Mouse (Mus musculus) neural tube, embryonic 15.5 days (tissue): Measurements from ENCODE around the gene Sbno2. TPM values are rescaled to one million over a fixed set of nuclear protein-coding genes. Genes with fewer than 3 reads are reported as not detected.
A peak's percentile ranks its signal among the peaks of the same experiment; 100 is the strongest.

Experiments
- ATAC-seq: fragments of 200-750 bp; cut with Nextera tagmentation; 2 replicates; pipeline ENCODE4 v1.8.0; 2017; ENCODE audit warnings: mild to moderate bottlenecking, moderate TSS enrichment, moderate library complexity; ENCODE audit not compliant: low FRiP score
- H3K27ac ChIP-seq: fragments of 300-500 bp; sonication (generic); replicated peaks from 2 replicates; pipeline ENCODE4 v1.5.1; 2015; ENCODE audit warnings: mild to moderate bottlenecking, inconsistent platforms
- H3K27me3 ChIP-seq: fragments of 300-500 bp; sonication (generic); replicated peaks from 2 replicates; pipeline ENCODE4 v1.6.1; 2015; ENCODE audit warnings: inconsistent platforms
- H3K36me3 ChIP-seq: fragments of 300-500 bp; sonication (generic); 2 replicates; pipeline ENCODE4 v1.6.1; 2015; ENCODE audit warnings: inconsistent platforms
- H3K4me1 ChIP-seq: fragments of 300-500 bp; sonication (generic); 2 replicates; pipeline ENCODE4 v1.6.1; 2015; ENCODE audit warnings: inconsistent platforms
- H3K4me2 ChIP-seq: fragments of 300-500 bp; sonication (generic); 2 replicates; pipeline ENCODE4 v1.6.1; 2015; ENCODE audit warnings: inconsistent platforms, mild to moderate bottlenecking, moderate library complexity
- H3K4me3 ChIP-seq: fragments of 300-500 bp; sonication (generic); replicated peaks from 2 replicates; pipeline ENCODE4 v1.5.1; 2015; ENCODE audit warnings: mild to moderate bottlenecking, inconsistent platforms
- H3K9ac ChIP-seq: fragments of 300-500 bp; sonication (generic); replicated peaks from 2 replicates; pipeline ENCODE4 v1.6.1; 2015; ENCODE audit warnings: mild to moderate bottlenecking, inconsistent platforms
- H3K9me3 ChIP-seq: fragments of 300-500 bp; sonication (generic); replicated peaks from 2 replicates; pipeline ENCODE4 v1.6.1; 2016; ENCODE audit warnings: inconsistent platforms
- WGBS: fragments of 180-500 bp; shearing (Covaris S2); methylation state at CpG from one replicate; pipeline ENCODE4 v1.1.7; 2015; ENCODE audit warnings: mixed read lengths; 5-methylcytosine and 5-hydroxymethylcytosine counted together
- polyA plus RNA-seq: library from polyadenylated mRNA; unstranded; fragments of >200 nt; fragmentation: Nextera tagmentation; extraction: Ambion mirVana; gene quantifications from 2 replicates; pipeline ENCODE4 v1.2.1, GENCODE M21; 2015

The Sbno2 gene
- polyA plus RNA-seq, 1 experiment from 2014 or later: 11.7 TPM

- no peak overlapping the region for H3K4me2 ChIP-seq
- WGBS: 76% methylated on average over 3 of the region's 3 CpGs
- H3K27me3 ChIP-seq: no peaks in the 10 kb centered on the region
- ATAC-seq: no peak
- H3K4me3 ChIP-seq: no peak overlapping the region
- H3K36me3 ChIP-seq: peaks cover 59% of the 10 kb centered on the region
- H3K27ac ChIP-seq: no peak overlapping the region
- 0 out of 2 replicates have a peak, but pooled peaks cover 3% of the 10 kb centered on the region for H3K4me1 ChIP-seq
- no peaks in the 10 kb centered on the region for H3K9me3 ChIP-seq
- H3K9ac ChIP-seq: no peak overlapping the region
Measured at GRCm38 (mm10) chr10:80081075-80081474, 24.3 kb downstream of the Sbno2 start.

- no peaks in the 10 kb centered on the region for H3K27me3 ChIP-seq
- H3K36me3 ChIP-seq: peaks cover 59% of the 10 kb centered on the region
- no peak overlapping the region for H3K4me3 ChIP-seq
- WGBS: 88% methylated on average over 16 of the region's 16 CpGs
- peaks cover 7% of the 10 kb centered on the region; the same call in 1 of the 2 replicates for H3K4me1 ChIP-seq
- no peak for ATAC-seq
- no peak overlapping the region for H3K27ac ChIP-seq
- no peak overlapping the region for H3K9ac ChIP-seq
- H3K9me3 ChIP-seq: no peaks in the 10 kb centered on the region
- no peak overlapping the region for H3K4me2 ChIP-seq
Measured at GRCm38 (mm10) chr10:80080396-80081070, 24.8 kb downstream of the Sbno2 start.

- H3K9ac ChIP-seq: no peak overlapping the region
- H3K27ac ChIP-seq: no peak overlapping the region
- ATAC-seq: no peak
- H3K36me3 ChIP-seq: peaks cover 49% of the 10 kb centered on the region
- H3K4me2 ChIP-seq: no peak overlapping the region
- no peak overlapping the region for H3K4me3 ChIP-seq
- 82% methylated on average over 1 of the region's 1 CpGs for WGBS
- H3K4me1 ChIP-seq: peaks cover 11% of the 10 kb centered on the region; the same call in 1 of the 2 replicates
- H3K9me3 ChIP-seq: no peaks in the 10 kb centered on the region
- H3K27me3 ChIP-seq: no peaks in the 10 kb centered on the region
Measured at GRCm38 (mm10) chr10:80078366-80078765, 27.0 kb downstream of the Sbno2 start.

GRCm38 (mm10) chr10:80077312-80077711, 28.1 kb downstream of the Sbno2 start:
- H3K27me3 ChIP-seq: no peaks in the 10 kb centered on the region
- ATAC-seq: no peak
- no peak overlapping the region for H3K27ac ChIP-seq
- H3K4me2 ChIP-seq: no peak overlapping the region
- H3K4me3 ChIP-seq: no peak overlapping the region
- peaks cover 11% of the 10 kb centered on the region; the same call in 1 of the 2 replicates for H3K4me1 ChIP-seq
- whole genome bisulfite sequencing: 95% methylated on average over 5 of the region's 5 CpGs
- no peak overlapping the region for H3K9ac ChIP-seq
- peaks cover 39% of the 10 kb centered on the region for H3K36me3 ChIP-seq
- no peaks in the 10 kb centered on the region for H3K9me3 ChIP-seq

GRCm38 (mm10) chr10:80076386-80076785, 29.0 kb downstream of the Sbno2 start:
- Histone ChIP-seq H3K9me3 (no peaks in the 10 kb centered on the region), H3K9ac (no peak overlapping the region), H3K27me3 (no peaks in the 10 kb centered on the region), H3K27ac (no peak overlapping the region), H3K36me3 (peaks cover 36% of the 10 kb centered on the region), H3K4me2 (no peak overlapping the region), H3K4me3 (no peak overlapping the region), H3K4me1 (peaks cover 20% of the 10 kb centered on the region)
- 94% methylated on average over 4 of the region's 4 CpGs for WGBS
- ATAC-seq: no peak

GRCm38 (mm10) chr10:80075924-80076323, 29.4 kb downstream of the Sbno2 start:
- peaks cover 31% of the 10 kb centered on the region for H3K36me3 ChIP-seq
- no peaks in the 10 kb centered on the region for H3K9me3 ChIP-seq
- 47% methylated on average over 1 of the region's 1 CpGs for WGBS
- H3K9ac ChIP-seq: no peak overlapping the region
- no peak overlapping the region for H3K4me2 ChIP-seq
- no peak for ATAC-seq
- no peak overlapping the region for H3K4me3 ChIP-seq
- H3K27me3 ChIP-seq: no peaks in the 10 kb centered on the region
- no peak overlapping the region for H3K27ac ChIP-seq
- peaks cover 21% of the 10 kb centered on the region for H3K4me1 ChIP-seq

- H3K36me3 ChIP-seq: peaks cover 22% of the 10 kb centered on the region
- 17% methylated on average over 28 of the region's 28 CpGs for WGBS
- H3K27ac ChIP-seq: no peak overlapping the region
- no peaks in the 10 kb centered on the region for H3K9me3 ChIP-seq
- H3K4me2 ChIP-seq: peak overlapping the region; percentile 39
- no peak for ATAC-seq
- H3K27me3 ChIP-seq: no peaks in the 10 kb centered on the region
- H3K4me3 ChIP-seq: no peak overlapping the region
- H3K9ac ChIP-seq: no peak overlapping the region
- H3K4me1 ChIP-seq: peaks cover 25% of the 10 kb centered on the region
Measured at GRCm38 (mm10) chr10:80074813-80075601, 30.4 kb downstream of the Sbno2 start.

- no peak overlapping the region for H3K27ac ChIP-seq
- H3K4me2 ChIP-seq: no peak overlapping the region
- no peak overlapping the region for H3K4me3 ChIP-seq
- WGBS: 85% methylated on average over 20 of the region's 20 CpGs
- ATAC-seq: no peak
- H3K4me1 ChIP-seq: peaks cover 25% of the 10 kb centered on the region
- H3K27me3 ChIP-seq: no peaks in the 10 kb centered on the region
- H3K36me3 ChIP-seq: peaks cover 6% of the 10 kb centered on the region; the same call in 1 of the 2 replicates
- H3K9me3 ChIP-seq: no peaks in the 10 kb centered on the region
- H3K9ac ChIP-seq: no peak overlapping the region
Measured at GRCm38 (mm10) chr10:80072623-80073489, 32.5 kb downstream of the Sbno2 start.

GRCm38 (mm10) chr10:80071516-80071900, 33.9 kb downstream of the Sbno2 start:
- 84% methylated on average over 3 of the region's 3 CpGs for WGBS
- H3K27me3 ChIP-seq: no peaks in the 10 kb centered on the region
- H3K4me3 ChIP-seq: no peak overlapping the region
- no peak overlapping the region for H3K4me2 ChIP-seq
- H3K4me1 ChIP-seq: peaks cover 25% of the 10 kb centered on the region
- peak overlapping the region; percentile 71 for H3K27ac ChIP-seq
- no peaks in the 10 kb centered on the region for H3K9me3 ChIP-seq
- H3K9ac ChIP-seq: no peak overlapping the region
- peaks cover 10% of the 10 kb centered on the region; the same call in 1 of the 2 replicates for H3K36me3 ChIP-seq
- no peak for ATAC-seq

- Histone ChIP-seq H3K27ac (peak overlapping the region; percentile 71), H3K36me3 (peaks cover 12% of the 10 kb centered on the region; the same call in 1 of the 2 replicates), H3K4me3 (no peak overlapping the region), H3K9ac (no peak overlapping the region), H3K4me1 (peaks cover 25% of the 10 kb centered on the region), H3K9me3 (no peaks in the 10 kb centered on the region), H3K4me2 (no peak overlapping the region), H3K27me3 (no peaks in the 10 kb centered on the region)
- WGBS: 65% methylated on average over 9 of the region's 9 CpGs
- ATAC-seq: no peak
Measured at GRCm38 (mm10) chr10:80070837-80071515, 34.4 kb downstream of the Sbno2 start.

- Histone ChIP-seq H3K36me3 (peaks cover 15% of the 10 kb centered on the region; the same call in 1 of the 2 replicates), H3K4me3 (no peak overlapping the region), H3K9me3 (no peaks in the 10 kb centered on the region), H3K9ac (no peak overlapping the region), H3K27ac (no peak overlapping the region), H3K4me1 (peaks cover 16% of the 10 kb centered on the region), H3K4me2 (no peak overlapping the region), H3K27me3 (no peaks in the 10 kb centered on the region)
- no peak for ATAC-seq
- WGBS: 85% methylated on average over 4 of the region's 4 CpGs
Measured at GRCm38 (mm10) chr10:80069948-80070450, 35.4 kb downstream of the Sbno2 start.
